ENCODE assay signal across 22 mouse cellular contexts in the genomic region with DNA sequence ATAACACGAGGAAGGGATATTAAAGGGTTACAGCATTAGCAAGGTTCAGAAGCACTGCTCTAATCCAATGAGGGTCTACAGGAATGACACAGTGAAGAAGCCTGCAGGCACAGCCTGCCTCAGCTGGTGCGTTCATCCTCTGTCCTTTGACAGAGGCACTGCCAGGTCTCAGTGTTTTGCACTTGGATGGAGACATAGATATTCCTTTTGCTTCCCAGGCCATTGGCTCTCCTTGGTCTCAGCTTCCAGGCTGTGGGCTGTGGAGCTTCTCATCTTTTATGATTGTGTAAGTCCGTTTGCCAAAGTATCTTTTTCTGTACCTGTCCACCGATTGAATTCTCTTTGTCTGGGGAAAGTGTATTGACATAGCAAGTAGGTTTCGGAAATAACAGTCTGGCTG.
DNase-seq lines count a peak whose midpoint lies in the region; ATAC-seq lines count a peak whose summit lies in the region.
"Had no signal": no experiment of that assay in that cellular context is flagged by ENCODE, and none has a peak within 500 bp of the region (broad histone marks: within the 10 kb centered on the region; RNA-seq: fewer than 3 reads in every experiment).

No protein-coding gene starts in this region.

- H3K36me3 ChIP-seq in midbrain, embryonic 11.5 days (ENCODE audit: control insufficient read depth, insufficient read depth, low read length) = no peaks in the 10 kb centered on the region
- H3K36me3 ChIP-seq in midbrain, embryonic 14.5 days (ENCODE audit: control insufficient read depth, insufficient read depth, low read length) = no peaks in the 10 kb centered on the region
- H3K36me3 ChIP-seq: forebrain, embryonic 10.5 days; heart, embryonic 13.5 days; hindbrain, embryonic 10.5 days; hindbrain, embryonic 13.5 days; intestine, embryonic 15.5 days had no signal

- DNase-seq in cerebellum, postnatal 14 days = peak; percentile 32 to 55
- DNase-seq in cerebellum, adult 9-10 months = no peak
- peak; percentile 84 for DNase-seq in heart, adult 11 months
- no peak for DNase-seq in heart, postnatal 25 days (ENCODE audit: low spot score)
- peak; percentile 23 for DNase-seq in midbrain, embryonic 11.5 days (ENCODE audit: low spot score, missing footprints)
- no peak for DNase-seq in midbrain, embryonic 14.5 days
- DNase-seq: adrenal gland, adult 2 months; adrenal gland, postnatal 14 days; gastrocnemius, postnatal 25 days; heart, adult 2 months; heart, postnatal 36 days; kidney, adult 11 months; kidney, adult 8-10 months had no signal

- H3K4me3 ChIP-seq in midbrain, embryonic 11.5 days (ENCODE audit: low read depth, low read length) = no peak overlapping the region
- no peak overlapping the region for H3K4me3 ChIP-seq in midbrain, embryonic 14.5 days (replicated peaks; ENCODE audit: low read depth, low read length)
- H3K4me3 ChIP-seq: forebrain, embryonic 10.5 days; forebrain, embryonic 13.5 days; heart, adult 2 months; heart, embryonic 13.5 days; hindbrain, embryonic 10.5 days; hindbrain, embryonic 13.5 days; intestine, embryonic 15.5 days had no signal

- H3K9me3 ChIP-seq in midbrain, embryonic 11.5 days (ENCODE audit: control insufficient read depth, low read length) = no peaks in the 10 kb centered on the region
- no peaks in the 10 kb centered on the region for H3K9me3 ChIP-seq in midbrain, embryonic 14.5 days (ENCODE audit: control insufficient read depth, low read length)
- H3K9me3 ChIP-seq: forebrain, embryonic 10.5 days; forebrain, embryonic 13.5 days; heart, embryonic 13.5 days; hindbrain, embryonic 10.5 days; hindbrain, embryonic 13.5 days; intestine, embryonic 15.5 days had no signal

- H3K9ac ChIP-seq in midbrain, embryonic 11.5 days (ENCODE audit: low read length) = no peak overlapping the region
- H3K9ac ChIP-seq in midbrain, embryonic 14.5 days (replicated peaks; ENCODE audit: low read length) = no peak overlapping the region
- H3K9ac ChIP-seq: forebrain, embryonic 13.5 days; heart, embryonic 13.5 days; hindbrain, embryonic 13.5 days; intestine, embryonic 15.5 days had no signal

- no peak overlapping the region for H3K4me2 ChIP-seq in midbrain, embryonic 11.5 days
- no peak overlapping the region for H3K4me2 ChIP-seq in midbrain, embryonic 14.5 days (ENCODE audit: low read length)
- H3K4me2 ChIP-seq: forebrain, embryonic 13.5 days; heart, embryonic 13.5 days; hindbrain, embryonic 13.5 days; intestine, embryonic 15.5 days had no signal

- no peak for ATAC-seq in midbrain, embryonic 11.5 days (ENCODE audit: low FRiP score)
- ATAC-seq in midbrain, embryonic 14.5 days (ENCODE audit: low FRiP score, low TSS enrichment) = no peak
- ATAC-seq: CD4-positive, CD25-positive, alpha-beta regulatory T cell, adult 4 months; forebrain, embryonic 13.5 days; forebrain, embryonic 16.5 days; hindbrain, embryonic 16.5 days; intestine, embryonic 15.5 days had no signal

- WGBS in midbrain, embryonic 11.5 days = 92% methylated on average over 5 of the region's 5 CpGs
- 92% methylated on average over 5 of the region's 5 CpGs for WGBS in midbrain, embryonic 14.5 days

- H3K27me3 ChIP-seq in midbrain, embryonic 11.5 days (ENCODE audit: control insufficient read depth, insufficient read depth, low read length) = no peaks in the 10 kb centered on the region
- no peaks in the 10 kb centered on the region for H3K27me3 ChIP-seq in midbrain, embryonic 14.5 days (ENCODE audit: control insufficient read depth, insufficient read depth, low read length)
- H3K27me3 ChIP-seq: forebrain, embryonic 13.5 days; heart, embryonic 13.5 days; hindbrain, embryonic 13.5 days; intestine, embryonic 15.5 days had no signal

- H3K27ac ChIP-seq in midbrain, embryonic 11.5 days (ENCODE audit: low read depth, low read length) = no peak overlapping the region
- H3K27ac ChIP-seq in midbrain, embryonic 14.5 days (replicated peaks; ENCODE audit: low read depth, low read length) = no peak overlapping the region
- H3K27ac ChIP-seq: forebrain, embryonic 10.5 days; forebrain, embryonic 13.5 days; heart, adult 2 months; heart, embryonic 13.5 days; hindbrain, embryonic 10.5 days; hindbrain, embryonic 13.5 days; intestine, embryonic 15.5 days had no signal

- H3K4me1 ChIP-seq in midbrain, embryonic 11.5 days (ENCODE audit: control insufficient read depth, insufficient read depth, low read length) = no peaks in the 10 kb centered on the region
- H3K4me1 ChIP-seq in midbrain, embryonic 14.5 days (ENCODE audit: control insufficient read depth, insufficient read depth, low read length) = no peaks in the 10 kb centered on the region
- H3K4me1 ChIP-seq: forebrain, embryonic 10.5 days; forebrain, embryonic 13.5 days; hindbrain, embryonic 10.5 days; hindbrain, embryonic 13.5 days; intestine, embryonic 15.5 days had no signal

- intact Hi-C loops in heart, postnatal 25 days (cut with DNase I) = no loop called here

Comparison
In these comparisons a context has a peak if more than half of its experiments do, and no peak if none do; other contexts are left out.
1. DNase-seq: peak in cerebellum, postnatal 14 days (2 of 2), heart, adult 11 months (single experiment) and midbrain, embryonic 11.5 days (single experiment); none in cerebellum, adult 9-10 months (single experiment), heart, postnatal 25 days (single experiment) and midbrain, embryonic 14.5 days (single experiment).